Mouse (Mus musculus): ENCODE measurements at regions not wholly inside any gene's neighbourhood (a gene's known extent, or its start where the extent isn't known, plus 50 kb on each side); places are given as distances from the start of the nearest gene placed in this dataset.
A peak's percentile ranks its signal among the peaks of the same experiment; 100 is the strongest.

DNA sequence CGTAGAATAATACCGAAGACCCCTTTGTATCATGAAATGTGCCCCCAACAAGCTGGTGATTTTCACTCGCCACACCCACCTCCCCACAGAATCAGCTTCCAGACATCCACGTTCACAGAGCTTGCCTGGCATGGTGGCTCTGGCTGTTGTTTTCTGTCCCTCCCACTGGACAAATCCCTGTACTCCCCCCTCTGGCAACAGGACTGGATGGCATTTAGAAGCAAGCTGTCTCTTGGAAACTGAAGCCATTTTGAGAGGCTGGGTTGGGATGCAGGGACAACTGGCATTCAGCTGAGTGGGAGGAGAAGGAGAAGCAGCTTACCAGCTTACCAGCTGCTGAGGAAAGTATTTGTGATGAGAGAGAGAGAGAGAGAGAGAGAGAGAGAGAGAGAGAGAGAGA lies 105.6 kb upstream of the Spdl1 start:
- H3K4me1 ChIP-seq (replicated peaks; ENCODE audit: control insufficient read depth, insufficient read depth, low read length): peaks cover 5% of the 10 kb centered on the region; the same call in 1 of the 2 replicates
- no peak for ATAC-seq
- H3K9ac ChIP-seq (replicated peaks; ENCODE audit: low read depth, low read length): no peak overlapping the region
- 69% methylated on average over 4 of the region's 4 CpGs for WGBS
- no peaks in the 10 kb centered on the region for H3K36me3 ChIP-seq (ENCODE audit: control insufficient read depth, insufficient read depth)
- no peaks in the 10 kb centered on the region for H3K9me3 ChIP-seq (ENCODE audit: control insufficient read depth, low read length)
- no peak overlapping the region for H3K4me3 ChIP-seq (replicated peaks; ENCODE audit: low read length)
- H3K27ac ChIP-seq (ENCODE audit: low read length): no peak overlapping the region
- H3K4me2 ChIP-seq (ENCODE audit: low read length): no peak overlapping the region
- H3K27me3 ChIP-seq (replicated peaks; ENCODE audit: control insufficient read depth, insufficient read depth, low read length): no peaks in the 10 kb centered on the region

DNA sequence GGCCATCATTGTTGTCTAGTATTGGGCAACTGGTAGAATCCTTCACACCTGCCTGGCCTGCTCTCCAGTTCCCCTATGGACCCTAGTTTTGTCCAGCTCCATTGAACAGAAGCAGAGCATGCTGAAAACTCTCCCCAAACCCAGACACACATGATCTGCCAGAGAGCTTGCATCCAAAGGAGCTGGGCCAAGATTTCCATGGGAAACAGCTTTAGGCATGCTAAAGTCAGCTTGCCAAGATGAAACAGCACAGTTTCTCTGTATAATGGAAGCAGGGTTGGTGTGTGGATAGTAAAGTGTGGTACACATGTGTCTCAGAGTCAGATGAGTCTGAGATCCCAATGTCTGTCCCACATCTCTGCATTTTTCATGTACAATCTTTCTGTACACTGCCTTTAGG lies 98.8 kb upstream of the Spdl1 start:
- Histone ChIP-seq H3K27ac (ENCODE audit: low read length) (no peak overlapping the region), H3K36me3 (ENCODE audit: control insufficient read depth, insufficient read depth) (no peaks in the 10 kb centered on the region), H3K9ac (replicated peaks; ENCODE audit: low read depth, low read length) (no peak overlapping the region), H3K4me3 (replicated peaks; ENCODE audit: low read length) (no peak overlapping the region), H3K4me1 (replicated peaks; ENCODE audit: control insufficient read depth, insufficient read depth, low read length) (no peaks in the 10 kb centered on the region), H3K4me2 (ENCODE audit: low read length) (no peak overlapping the region), H3K9me3 (ENCODE audit: control insufficient read depth, low read length) (no peaks in the 10 kb centered on the region), H3K27me3 (replicated peaks; ENCODE audit: control insufficient read depth, insufficient read depth, low read length) (no peaks in the 10 kb centered on the region)
- ATAC-seq: peak; percentile 54; the same call in 1 of the 2 replicates

DNA sequence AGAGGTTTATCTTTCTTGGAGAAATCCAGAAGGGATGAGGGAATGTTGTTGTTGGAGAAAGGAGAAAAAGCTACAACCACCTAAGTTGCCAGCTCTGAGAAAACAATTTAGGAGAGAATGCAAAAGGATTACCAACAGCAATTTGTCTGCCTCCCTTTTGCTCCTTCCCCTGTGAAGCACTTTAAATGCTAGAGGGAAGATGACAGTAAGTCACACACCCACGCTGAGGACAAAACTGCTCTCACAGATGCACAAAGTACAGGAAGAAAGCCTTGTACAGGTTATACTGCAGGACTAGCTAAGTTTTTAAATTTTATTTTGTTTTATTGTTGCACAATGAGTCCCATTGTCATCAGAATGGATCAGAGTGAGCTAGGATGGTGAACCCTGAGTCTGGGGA lies 83.7 kb upstream of the Spdl1 start:
- Histone ChIP-seq H3K4me3 (replicated peaks; ENCODE audit: low read length) (no peak overlapping the region), H3K9me3 (ENCODE audit: control insufficient read depth, low read length) (no peaks in the 10 kb centered on the region), H3K4me2 (ENCODE audit: low read length) (no peak overlapping the region), H3K36me3 (ENCODE audit: control insufficient read depth, insufficient read depth) (no peaks in the 10 kb centered on the region), H3K27me3 (replicated peaks; ENCODE audit: control insufficient read depth, insufficient read depth, low read length) (no peaks in the 10 kb centered on the region), H3K9ac (replicated peaks; ENCODE audit: low read depth, low read length) (no peak overlapping the region), H3K27ac (ENCODE audit: low read length) (no peak overlapping the region), H3K4me1 (replicated peaks; ENCODE audit: control insufficient read depth, insufficient read depth, low read length) (no peaks in the 10 kb centered on the region)
- WGBS: 65% methylated on average over 1 of the region's 1 CpGs
- ATAC-seq: no peak

DNA sequence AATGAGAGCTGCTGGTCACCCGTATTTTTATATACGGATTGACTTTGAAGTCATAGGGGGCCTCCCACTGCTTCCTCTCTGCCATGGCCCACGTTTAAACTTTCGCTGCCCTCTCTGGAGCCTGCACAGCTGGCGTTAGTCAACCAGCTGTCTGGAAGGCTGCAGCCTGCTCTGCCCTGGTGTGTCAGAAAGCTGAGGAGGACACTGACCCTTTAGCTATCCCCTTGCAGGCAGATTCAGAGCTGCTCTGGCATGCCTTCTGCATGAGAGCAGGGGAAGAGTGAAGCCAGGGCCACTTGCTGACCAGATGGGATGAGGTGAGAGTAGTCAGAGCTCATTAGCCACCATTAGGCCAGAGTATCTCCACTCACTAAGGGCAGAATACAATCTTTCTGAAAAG lies 76.4 kb upstream of the Spdl1 start:
- no peaks in the 10 kb centered on the region for H3K4me1 ChIP-seq (replicated peaks; ENCODE audit: control insufficient read depth, insufficient read depth, low read length)
- H3K4me3 ChIP-seq (replicated peaks; ENCODE audit: low read length): no peak overlapping the region
- no peak overlapping the region for H3K4me2 ChIP-seq (ENCODE audit: low read length)
- H3K27ac ChIP-seq (ENCODE audit: low read length): no peak overlapping the region
- no peaks in the 10 kb centered on the region for H3K9me3 ChIP-seq (ENCODE audit: control insufficient read depth, low read length)
- no peak for ATAC-seq
- 63% methylated on average over 5 of the region's 5 CpGs for WGBS
- no peak overlapping the region for H3K9ac ChIP-seq (replicated peaks; ENCODE audit: low read depth, low read length)
- H3K36me3 ChIP-seq (ENCODE audit: control insufficient read depth, insufficient read depth): no peaks in the 10 kb centered on the region
- H3K27me3 ChIP-seq (replicated peaks; ENCODE audit: control insufficient read depth, insufficient read depth, low read length): no peaks in the 10 kb centered on the region

DNA sequence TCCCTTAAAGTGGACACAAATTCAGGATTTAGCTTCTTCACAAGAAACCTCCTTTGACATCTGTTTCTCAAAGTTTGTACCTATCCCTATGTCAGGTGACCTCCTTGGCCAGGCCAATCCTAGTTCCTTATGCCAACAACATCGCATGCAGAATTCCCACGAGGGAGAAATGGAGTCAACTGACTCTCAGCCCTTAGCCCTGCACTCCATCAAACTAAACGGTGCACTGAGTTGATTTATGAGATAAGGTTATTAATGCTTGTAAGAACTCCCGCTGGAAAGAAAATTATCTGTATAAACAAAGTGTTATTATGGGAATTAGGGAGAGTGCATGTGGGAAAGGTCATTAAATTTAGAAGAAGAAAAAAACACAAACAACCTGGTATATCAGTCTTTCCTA lies 70.8 kb upstream of the Spdl1 start:
- H3K4me1 ChIP-seq (replicated peaks; ENCODE audit: control insufficient read depth, insufficient read depth, low read length): no peaks in the 10 kb centered on the region
- ATAC-seq: no peak
- H3K36me3 ChIP-seq (ENCODE audit: control insufficient read depth, insufficient read depth): no peaks in the 10 kb centered on the region
- H3K27me3 ChIP-seq (replicated peaks; ENCODE audit: control insufficient read depth, insufficient read depth, low read length): no peaks in the 10 kb centered on the region
- H3K27ac ChIP-seq (ENCODE audit: low read length): no peak overlapping the region
- H3K9ac ChIP-seq (replicated peaks; ENCODE audit: low read depth, low read length): no peak overlapping the region
- H3K9me3 ChIP-seq (ENCODE audit: control insufficient read depth, low read length): no peaks in the 10 kb centered on the region
- H3K4me2 ChIP-seq (ENCODE audit: low read length): no peak overlapping the region
- 77% methylated on average over 4 of the region's 4 CpGs for WGBS
- no peak overlapping the region for H3K4me3 ChIP-seq (replicated peaks; ENCODE audit: low read length)

DNA sequence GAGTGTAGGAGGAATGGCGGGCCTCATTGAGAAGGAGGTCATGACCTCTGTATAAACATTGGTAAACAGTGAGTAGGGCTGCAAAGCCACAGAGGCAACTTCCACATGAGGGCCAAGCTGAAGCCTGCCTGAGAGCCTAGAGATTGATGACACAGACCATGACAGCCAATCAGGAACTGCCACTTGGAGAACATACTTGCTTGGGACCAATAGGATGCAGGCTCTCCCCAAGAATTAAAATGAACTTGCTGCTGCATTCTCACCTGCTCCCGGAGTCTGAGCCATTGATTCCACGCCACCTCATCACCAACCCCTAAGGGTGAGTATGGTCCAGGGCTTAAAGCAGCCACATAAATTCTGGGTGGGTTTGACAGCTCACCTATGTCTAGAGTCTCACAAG lies 66.0 kb upstream of the Spdl1 start:
- no peak for ATAC-seq
- Histone ChIP-seq H3K4me1 (replicated peaks; ENCODE audit: control insufficient read depth, insufficient read depth, low read length) (no peaks in the 10 kb centered on the region), H3K9me3 (ENCODE audit: control insufficient read depth, low read length) (no peaks in the 10 kb centered on the region), H3K27me3 (replicated peaks; ENCODE audit: control insufficient read depth, insufficient read depth, low read length) (no peaks in the 10 kb centered on the region), H3K36me3 (ENCODE audit: control insufficient read depth, insufficient read depth) (no peaks in the 10 kb centered on the region), H3K4me3 (replicated peaks; ENCODE audit: low read length) (no peak overlapping the region), H3K4me2 (ENCODE audit: low read length) (no peak overlapping the region), H3K27ac (ENCODE audit: low read length) (no peak overlapping the region), H3K9ac (replicated peaks; ENCODE audit: low read depth, low read length) (no peak overlapping the region)
- WGBS: 64% methylated on average over 3 of the region's 3 CpGs

DNA sequence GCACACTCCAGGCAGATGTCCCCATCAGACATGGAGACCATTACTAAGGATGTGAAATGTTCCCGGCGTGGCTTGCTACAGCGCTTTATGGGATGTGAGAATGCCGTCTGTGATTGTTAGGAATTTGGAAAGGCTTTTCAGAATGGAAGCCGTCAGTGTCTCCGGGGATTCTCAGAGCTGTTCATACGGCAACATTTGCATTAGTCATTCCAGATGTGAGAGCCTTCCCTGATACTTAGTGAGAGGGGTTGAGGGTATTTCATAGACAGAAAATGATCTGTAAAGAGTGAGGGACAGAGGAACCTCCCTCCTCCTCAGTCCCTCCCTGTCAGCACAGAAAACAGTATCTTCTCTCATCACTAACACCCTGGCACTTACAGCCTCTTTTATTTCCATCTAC lies 62.2 kb upstream of the Spdl1 start:
- Histone ChIP-seq H3K27me3 (replicated peaks; ENCODE audit: control insufficient read depth, insufficient read depth, low read length) (no peaks in the 10 kb centered on the region), H3K4me2 (ENCODE audit: low read length) (no peak overlapping the region), H3K4me3 (replicated peaks; ENCODE audit: low read length) (no peak overlapping the region), H3K36me3 (ENCODE audit: control insufficient read depth, insufficient read depth) (no peaks in the 10 kb centered on the region), H3K27ac (ENCODE audit: low read length) (no peak overlapping the region), H3K4me1 (replicated peaks; ENCODE audit: control insufficient read depth, insufficient read depth, low read length) (no peaks in the 10 kb centered on the region), H3K9ac (replicated peaks; ENCODE audit: low read depth, low read length) (no peak overlapping the region), H3K9me3 (ENCODE audit: control insufficient read depth, low read length) (no peaks in the 10 kb centered on the region)
- ATAC-seq: no peak
- 83% methylated on average over 7 of the region's 7 CpGs for WGBS

DNA sequence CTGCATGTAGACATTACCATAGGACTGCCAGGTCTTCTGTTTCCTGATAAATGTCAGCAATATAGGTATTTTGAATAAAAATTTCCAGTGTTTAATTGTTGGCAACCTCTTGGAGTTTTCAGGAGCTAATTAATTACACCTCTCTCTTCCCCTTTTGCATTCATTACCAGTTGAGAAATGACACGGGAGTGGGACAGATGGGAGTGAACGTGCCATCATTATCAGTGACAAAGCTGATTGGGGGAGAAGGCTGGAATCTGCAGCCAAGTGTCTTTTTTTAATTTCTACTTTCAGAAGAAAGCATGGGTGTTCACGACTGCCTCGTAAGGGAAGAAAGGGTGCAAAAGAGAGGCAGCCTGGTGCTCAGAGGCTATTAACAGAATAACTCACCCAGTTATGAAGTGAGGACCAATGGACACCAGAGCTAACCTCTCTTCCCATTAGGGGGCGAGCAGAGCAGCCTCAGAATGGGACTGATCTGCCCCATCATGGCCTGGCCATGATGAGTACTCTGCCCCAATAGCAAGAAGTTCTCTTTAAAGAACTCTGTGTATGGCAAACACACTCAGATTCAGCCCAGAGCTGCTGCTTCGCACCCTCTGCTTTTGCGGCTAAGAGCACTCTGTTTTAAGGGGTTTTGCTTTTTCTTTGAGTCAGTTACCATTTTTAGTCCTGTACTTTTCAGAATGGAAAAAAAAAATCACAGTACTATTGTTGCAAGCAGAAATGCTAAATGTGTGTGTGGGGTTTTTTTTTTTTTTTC lies 55.1 kb upstream of the Spdl1 start:
- no peak overlapping the region for H3K9ac ChIP-seq (replicated peaks; ENCODE audit: low read depth, low read length)
- no peaks in the 10 kb centered on the region for H3K4me1 ChIP-seq (replicated peaks; ENCODE audit: control insufficient read depth, insufficient read depth, low read length)
- no peaks in the 10 kb centered on the region for H3K9me3 ChIP-seq (ENCODE audit: control insufficient read depth, low read length)
- H3K4me2 ChIP-seq (ENCODE audit: low read length): no peak overlapping the region
- H3K27ac ChIP-seq (ENCODE audit: low read length): no peak overlapping the region
- ATAC-seq: no peak
- no peaks in the 10 kb centered on the region for H3K36me3 ChIP-seq (ENCODE audit: control insufficient read depth, insufficient read depth)
- H3K4me3 ChIP-seq (replicated peaks; ENCODE audit: low read length): no peak overlapping the region
- no peaks in the 10 kb centered on the region for H3K27me3 ChIP-seq (replicated peaks; ENCODE audit: control insufficient read depth, insufficient read depth, low read length)
- 56% methylated on average over 7 of the region's 7 CpGs for WGBS

DNA sequence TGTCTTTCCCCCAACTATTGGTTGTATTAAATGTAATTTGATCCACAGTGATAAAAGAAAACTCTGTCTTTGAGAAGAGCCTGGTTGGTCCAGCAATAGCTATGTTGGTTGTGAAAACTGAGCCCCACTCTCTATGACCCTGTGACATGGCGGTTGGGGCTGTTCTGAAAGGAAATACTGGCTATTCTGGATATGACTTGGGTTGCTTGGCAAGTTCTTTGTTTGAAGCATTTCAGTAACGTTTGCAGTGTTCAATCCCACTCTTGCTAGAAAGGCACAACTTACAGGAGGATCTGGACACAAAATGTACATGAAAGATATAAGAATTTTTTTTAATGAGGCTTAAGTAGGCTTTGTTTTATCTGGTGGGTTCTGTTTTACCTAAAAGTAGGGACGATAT lies 54.1 kb upstream of the Spdl1 start:
- no peak overlapping the region for H3K4me2 ChIP-seq (ENCODE audit: low read length)
- H3K27ac ChIP-seq (ENCODE audit: low read length): no peak overlapping the region
- no peaks in the 10 kb centered on the region for H3K4me1 ChIP-seq (replicated peaks; ENCODE audit: control insufficient read depth, insufficient read depth, low read length)
- no peak overlapping the region for H3K4me3 ChIP-seq (replicated peaks; ENCODE audit: low read length)
- WGBS: 89% methylated on average over 3 of the region's 3 CpGs
- no peak for ATAC-seq
- H3K9me3 ChIP-seq (ENCODE audit: control insufficient read depth, low read length): no peaks in the 10 kb centered on the region
- H3K9ac ChIP-seq (replicated peaks; ENCODE audit: low read depth, low read length): no peak overlapping the region
- H3K36me3 ChIP-seq (ENCODE audit: control insufficient read depth, insufficient read depth): no peaks in the 10 kb centered on the region
- no peaks in the 10 kb centered on the region for H3K27me3 ChIP-seq (replicated peaks; ENCODE audit: control insufficient read depth, insufficient read depth, low read length)
